Mouse (Mus musculus) embryonic stem cell, embryonic (primary cell): ENCODE measurements around the gene Mmadhc.

Experiments
- CTCF ChIA-PET, 4 experiments: fragments of 300-600 bp in 2 of 4; fragments of 350-600 bp in 2 of 4; sonication (Branson Sonifier 250); formaldehyde crosslinking; loops; one replicate each; lab custom pipeline; 2022; ENCODE audit warnings: inconsistent platforms in 2 of 4; lab: Charles Lee
- POLR2A ChIA-PET, 4 experiments: fragments of 300-600 bp in 2 of 4; fragments of 350-600 bp in 2 of 4; sonication (Branson Sonifier 250); formaldehyde crosslinking; loops; one replicate each; lab custom pipeline; 2022; ENCODE audit warnings: antibody characterized with exemption in 4 of 4, inconsistent platforms in 1 of 4; lab: Charles Lee

The Mmadhc gene

DNA sequence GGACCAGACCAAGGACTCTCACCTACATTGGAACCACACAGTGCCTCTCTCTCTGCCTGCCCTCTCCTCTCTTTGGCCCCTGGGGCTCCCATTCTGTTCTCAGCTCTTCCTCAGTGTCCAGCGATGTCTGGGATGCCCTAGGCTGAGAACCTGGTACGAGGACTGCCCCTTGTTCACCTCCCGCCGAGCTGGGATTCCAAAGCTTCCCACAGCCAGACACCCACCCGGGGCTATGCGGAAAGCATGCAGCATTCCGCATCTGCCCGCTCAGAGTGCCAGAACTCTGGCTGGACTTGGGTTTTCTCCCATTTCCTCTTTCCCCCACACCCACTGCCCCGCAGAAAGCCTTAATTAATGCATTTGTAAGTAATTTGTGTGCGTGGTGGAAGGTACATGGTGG, 19.9 kb downstream of the Mmadhc start:
- ChIA-PET POLR2A (interaction anchor here in 2 of 4 experiments (0.8 to 3.2 kb wide), 7 partner anchors 8 to 465 kb away, joined by 3 to 16 read pairs (median 4); partner anchors contain the start of gene Mmadhc (in 1 of the 2)), CTCF (interaction anchor here in 1 of 4 experiments (0.6 to 0.8 kb wide), 2 partner anchors 512 to 1897 kb away, joined by 3 to 4 read pairs; no protein-coding TSS in a partner anchor)

DNA sequence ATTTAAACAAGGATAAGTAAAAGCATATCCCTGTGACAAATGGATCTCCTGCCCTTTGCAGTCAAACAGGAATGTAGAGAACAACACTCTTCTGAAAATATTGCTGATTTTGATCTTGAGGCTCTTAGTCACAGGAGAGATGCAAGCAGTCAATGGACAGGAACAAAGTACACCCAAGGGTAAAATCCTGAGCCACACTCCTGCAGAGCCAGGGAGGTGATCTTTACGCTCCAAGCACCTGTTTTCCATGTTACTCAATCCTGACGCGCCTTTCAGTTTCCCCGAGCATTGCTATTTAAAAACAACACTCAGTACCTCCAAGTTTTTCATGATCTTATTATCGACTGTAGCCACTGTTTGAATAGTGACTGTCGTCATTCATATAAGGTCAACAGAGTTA, 23.2 kb downstream of the Mmadhc start:
- POLR2A ChIA-PET, result no interaction called here
- CTCF ChIA-PET, result interaction anchor here in 1 of 4 experiments (3.5 kb wide), 1 partner anchor 510 kb away, joined by 11 read pairs; no protein-coding TSS in a partner anchor

DNA sequence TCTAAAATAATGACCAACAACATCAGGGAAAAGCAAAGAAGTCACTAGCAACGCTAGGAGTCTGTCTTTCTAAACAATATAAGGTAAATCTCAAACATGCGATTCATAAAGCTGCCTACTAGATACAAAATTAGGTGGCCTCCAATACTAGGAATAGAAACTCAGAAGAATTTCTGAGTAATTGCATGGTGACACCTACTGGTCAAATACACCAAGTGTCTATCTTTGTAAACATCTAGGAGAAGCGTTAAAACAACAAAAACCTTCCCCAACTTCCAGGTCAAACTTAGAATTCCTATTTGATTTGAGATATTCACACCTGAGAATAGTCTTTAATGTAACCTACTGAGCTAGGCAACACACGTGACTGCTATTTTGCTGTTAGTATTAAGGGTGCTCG, 24.4 kb downstream of the Mmadhc start:
- POLR2A ChIA-PET, result no interaction called here
- CTCF ChIA-PET, result interaction anchor here in 1 of 4 experiments (3.5 kb wide), 1 partner anchor 508 kb away, joined by 11 read pairs; no protein-coding TSS in a partner anchor

DNA sequence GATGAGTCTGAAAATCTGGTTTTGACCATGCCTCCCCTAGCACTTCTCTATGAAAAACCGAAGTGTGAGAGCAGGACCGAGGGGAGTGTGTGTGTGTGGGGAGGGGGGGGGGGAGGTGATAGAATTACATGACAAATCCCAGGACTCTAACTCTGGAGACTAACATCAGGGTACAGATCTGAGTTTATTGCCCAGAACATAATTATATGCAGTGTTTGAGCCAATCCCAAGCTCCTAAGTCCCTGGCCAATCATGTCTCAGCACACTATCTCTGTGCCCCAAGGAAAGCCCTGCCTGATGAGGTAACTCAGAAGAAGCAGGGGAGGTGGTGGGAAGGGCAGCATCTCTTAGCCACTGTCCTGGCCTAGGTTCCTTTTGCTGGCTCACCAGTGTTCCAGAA, 28.1 kb downstream of the Mmadhc start:
- POLR2A ChIA-PET, result interaction anchor here in 1 of 4 experiments (5.1 kb wide), 1 partner anchor 29 kb away, joined by 21 read pairs; the partner anchor contains the start of gene Mmadhc
- CTCF ChIA-PET, result no interaction called here

DNA sequence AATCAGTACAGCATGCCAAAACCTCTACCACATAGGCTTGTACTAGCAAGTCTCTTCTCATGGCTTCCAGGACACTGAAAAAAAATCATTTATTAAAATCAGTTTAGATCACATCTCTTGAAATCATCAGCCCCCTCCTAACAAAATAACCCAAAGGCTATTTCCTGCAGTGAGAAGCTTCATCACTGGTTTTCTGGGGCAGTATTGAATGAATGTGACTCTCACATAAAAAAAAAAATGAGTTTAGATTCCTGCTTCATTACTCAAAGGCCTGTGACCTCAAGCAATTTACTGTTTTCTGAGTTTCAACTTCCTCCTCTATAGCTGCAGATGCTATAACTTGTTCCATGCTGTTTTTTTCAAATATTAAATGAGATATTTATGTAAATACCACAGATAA, 29.6 kb downstream of the Mmadhc start:
- ChIA-PET POLR2A (interaction anchor here in 1 of 4 experiments (5.1 kb wide), 1 partner anchor 31 kb away, joined by 21 read pairs; the partner anchor contains the start of gene Mmadhc), CTCF (no interaction called here)

DNA sequence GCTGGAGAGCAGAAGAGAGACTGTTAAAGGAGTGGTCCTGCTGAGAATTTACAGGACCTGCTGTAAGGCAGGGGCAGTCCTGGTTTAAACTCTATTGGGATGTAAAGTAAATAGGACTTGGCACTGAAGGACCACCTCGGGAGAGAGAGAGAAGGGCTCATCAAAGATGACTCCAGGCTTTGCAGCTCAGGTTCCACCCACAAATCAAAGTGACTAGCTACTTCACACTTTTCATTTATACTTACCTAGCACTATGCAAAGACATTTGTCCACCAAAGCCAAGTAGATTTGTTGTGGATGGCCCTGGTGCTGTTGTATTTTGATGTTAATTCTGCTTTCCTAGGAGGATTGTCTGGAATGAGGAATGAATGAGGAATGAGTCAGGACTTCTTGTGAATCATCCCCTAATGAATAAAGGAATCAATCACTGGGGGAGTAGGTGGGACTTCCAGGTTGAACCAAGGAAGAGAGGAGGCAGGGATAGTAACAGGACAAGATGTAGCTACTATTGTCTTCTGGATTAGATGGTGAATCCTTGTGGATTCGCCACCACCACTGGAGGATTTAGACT, 31.3 kb downstream of the Mmadhc start:
- ChIA-PET POLR2A (interaction anchor here in 3 of 4 experiments (0.6 to 5.1 kb wide), 9 partner anchors 11 to 490 kb away, joined by 3 to 21 read pairs (median 3); partner anchors contain the start of gene Mmadhc (in 2 of the 3)), CTCF (no interaction called here)

DNA sequence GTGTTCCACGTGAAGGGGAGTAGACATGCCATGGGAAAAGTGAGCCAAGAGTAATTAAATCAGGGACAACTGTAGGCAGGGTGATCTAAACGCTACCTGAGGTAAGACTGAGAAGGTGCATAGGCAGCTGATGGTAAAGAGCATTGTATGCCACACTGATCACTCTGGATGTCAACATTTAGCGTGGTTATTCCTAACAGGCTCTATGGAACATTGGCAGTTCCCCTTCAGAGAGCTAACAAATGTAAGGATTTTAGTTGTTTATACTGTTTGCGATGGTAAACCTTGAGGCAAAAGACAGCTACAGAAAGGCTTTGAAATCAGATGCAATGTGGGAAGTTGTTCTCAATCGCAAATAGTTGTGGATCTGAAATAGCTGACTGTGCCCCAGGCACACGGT, 32.5 kb downstream of the Mmadhc start:
- ChIA-PET CTCF (no interaction called here), POLR2A (interaction anchor here in 1 of 4 experiments (0.5 to 5.1 kb wide), 3 partner anchors 12 to 101 kb away, joined by 3 to 21 read pairs (median 16); partner anchors contain the start of gene Mmadhc)

DNA sequence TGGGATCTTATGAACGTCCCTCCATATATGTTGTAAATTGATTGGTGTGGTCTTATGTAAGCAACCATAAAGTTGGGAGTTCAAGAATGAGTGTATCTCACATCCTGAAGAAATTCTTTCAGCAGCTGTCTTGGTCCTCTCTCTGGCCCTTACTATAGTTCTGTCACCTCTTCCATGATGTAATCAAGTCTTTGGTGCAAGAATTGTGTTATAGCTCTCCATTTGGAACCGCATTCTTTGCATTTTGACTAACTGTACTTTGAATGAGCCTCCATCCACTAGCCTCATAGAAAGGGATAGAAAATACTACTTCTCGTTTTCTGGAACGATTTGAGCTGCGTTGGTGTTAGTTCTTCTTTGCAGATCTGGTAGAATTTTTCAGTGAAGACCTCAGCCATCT, 41.6 kb downstream of the Mmadhc start:
- ChIA-PET CTCF (no interaction called here), POLR2A (no interaction called here)

DNA sequence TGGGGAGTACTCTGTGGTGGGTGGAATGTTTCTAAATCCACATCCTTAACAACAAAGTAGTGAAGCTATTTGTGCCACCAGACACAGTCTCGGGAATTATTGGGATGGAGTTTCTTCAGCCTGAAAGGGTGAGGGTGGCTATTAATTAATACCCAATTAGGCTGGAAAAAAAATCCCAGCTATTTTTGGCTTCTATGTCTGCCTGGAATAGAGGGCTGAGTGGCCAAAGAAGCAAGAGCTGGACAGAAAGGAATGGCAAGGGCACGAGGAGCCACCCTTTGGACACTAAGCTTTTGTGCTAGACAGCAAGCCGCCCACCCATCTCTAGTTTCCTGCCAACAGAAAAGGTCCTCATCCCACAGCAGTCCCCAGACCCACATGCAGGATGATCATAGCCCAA, 48.0 kb downstream of the Mmadhc start:
- CTCF ChIA-PET, result no interaction called here
- POLR2A ChIA-PET, result no interaction called here

DNA sequence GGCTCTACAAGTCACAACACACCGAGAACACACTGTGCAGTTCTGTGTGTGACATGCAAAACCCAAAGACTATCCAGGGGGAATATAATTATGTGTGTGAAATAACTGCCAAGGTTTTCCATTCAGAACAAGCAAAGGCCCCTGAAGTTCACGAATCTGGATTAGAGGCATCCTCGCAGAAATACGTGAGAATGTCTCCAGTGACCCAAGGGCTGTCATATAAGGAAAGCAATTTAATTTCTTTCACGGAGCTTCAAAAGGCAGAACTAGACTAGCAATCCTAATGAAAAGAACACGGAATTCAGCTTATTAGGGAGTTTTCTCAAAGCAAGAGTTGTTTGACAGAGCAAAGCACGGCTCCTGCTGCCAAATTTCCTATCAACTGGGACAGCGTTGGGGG, 63.1 kb downstream of the Mmadhc start:
- ChIA-PET POLR2A (no interaction called here), CTCF (no interaction called here)
